Mouse (Mus musculus): ENCODE results near the gene Trpt1.

- no peak for TF ChIP-seq CTCF (IDR thresholded peaks at IDR 0.05; ENCODE audit: control insufficient read depth, insufficient read depth, insufficient read length)
- TF ChIP-seq MYOG (IDR thresholded peaks at IDR 0.05; ENCODE audit: control insufficient read depth, extremely low read depth, insufficient read length) = no peak
- TF ChIP-seq CEBPB (IDR thresholded peaks at IDR 0.05; ENCODE audit: low read depth) = no peak
- no peak for TF ChIP-seq USF1 (IDR thresholded peaks at IDR 0.05; ENCODE audit: low read depth)
- no peak for TF ChIP-seq MYOD1 (IDR thresholded peaks at IDR 0.05; ENCODE audit: control insufficient read depth, insufficient read length, low read depth)
- no peak for TF ChIP-seq MAX (IDR thresholded peaks at IDR 0.05)
- no peak for TF ChIP-seq FOSL1 (IDR thresholded peaks at IDR 0.05; ENCODE audit: insufficient read depth, low read length, poor library complexity, severe bottlenecking)
Observed at GRCm38 (mm10) chr19:7018546-7018945, 22.6 kb downstream of the Trpt1 start.
